Mouse (Mus musculus): ENCODE measurements around the gene Arid1b. TPM values are rescaled to one million over a fixed set of nuclear protein-coding genes. Genes with fewer than 3 reads are reported as not detected.

The Arid1b gene
- total RNA-seq, 2 experiments from 2014 or later: 43.4 to 59.1 TPM

- DNase-seq (ENCODE audit: low spot score in 2 of 2): no peak
Observed at GRCm38 (mm10) chr17:5014327-5014957, 20.3 kb downstream of the Arid1b start.

GRCm38 (mm10) chr17:5016404-5016803, 22.3 kb downstream of the Arid1b start:
- DNase-seq (ENCODE audit: low spot score in 2 of 2): no peak

- no peak for DNase-seq (ENCODE audit: low spot score in 2 of 2)
Observed at GRCm38 (mm10) chr17:5017065-5017464, 22.9 kb downstream of the Arid1b start.

GRCm38 (mm10) chr17:5021303-5022003, 27.3 kb downstream of the Arid1b start:
- no peak for DNase-seq (ENCODE audit: low spot score in 2 of 2)

- DNase-seq (ENCODE audit: low spot score in 2 of 2): no peak
Observed at GRCm38 (mm10) chr17:5022019-5022544, 27.9 kb downstream of the Arid1b start.

GRCm38 (mm10) chr17:5023745-5024144, 29.6 kb downstream of the Arid1b start:
- DNase-seq (ENCODE audit: low spot score in 2 of 2): no peak

- no peak for DNase-seq (ENCODE audit: low spot score in 2 of 2)
Observed at GRCm38 (mm10) chr17:5025400-5025799, 31.3 kb downstream of the Arid1b start.

GRCm38 (mm10) chr17:5026578-5026977, 32.4 kb downstream of the Arid1b start:
- no peak for DNase-seq (ENCODE audit: low spot score in 2 of 2)

GRCm38 (mm10) chr17:5029148-5029547, 35.0 kb downstream of the Arid1b start:
- no peak for DNase-seq (ENCODE audit: low spot score in 2 of 2)

GRCm38 (mm10) chr17:5030290-5030689, 36.2 kb downstream of the Arid1b start:
- DNase-seq (ENCODE audit: low spot score in 2 of 2): no peak

GRCm38 (mm10) chr17:5033346-5033745, 39.2 kb downstream of the Arid1b start:
- DNase-seq (ENCODE audit: low spot score in 2 of 2): no peak

GRCm38 (mm10) chr17:5034201-5034600, 40.1 kb downstream of the Arid1b start:
- DNase-seq (ENCODE audit: low spot score in 2 of 2): no peak

- DNase-seq (ENCODE audit: low spot score in 2 of 2): no peak
Observed at GRCm38 (mm10) chr17:5036200-5036835, 42.2 kb downstream of the Arid1b start.

- DNase-seq (ENCODE audit: low spot score in 2 of 2): no peak
Observed at GRCm38 (mm10) chr17:5037199-5037598, 43.1 kb downstream of the Arid1b start.

GRCm38 (mm10) chr17:5039826-5040225, 45.7 kb downstream of the Arid1b start:
- DNase-seq (ENCODE audit: low spot score in 2 of 2): no peak

GRCm38 (mm10) chr17:5043871-5044270, 49.7 kb downstream of the Arid1b start:
- DNase-seq (ENCODE audit: low spot score in 2 of 2): no peak

GRCm38 (mm10) chr17:5045613-5046012, 51.5 kb downstream of the Arid1b start:
- DNase-seq (ENCODE audit: low spot score in 2 of 2): no peak

GRCm38 (mm10) chr17:5047373-5047772, 53.2 kb downstream of the Arid1b start:
- no peak for DNase-seq (ENCODE audit: low spot score in 2 of 2)

GRCm38 (mm10) chr17:5050266-5050665, 56.1 kb downstream of the Arid1b start:
- DNase-seq (ENCODE audit: low spot score in 2 of 2): no peak

GRCm38 (mm10) chr17:5050970-5051530, 56.9 kb downstream of the Arid1b start:
- no peak for DNase-seq (ENCODE audit: low spot score in 2 of 2)

- no peak for DNase-seq (ENCODE audit: low spot score in 2 of 2)
Observed at GRCm38 (mm10) chr17:5052091-5052799, 58.1 kb downstream of the Arid1b start.
